Mouse (Mus musculus) heart, embryonic 11.5 days (tissue): ENCODE results near the gene Rnf5. TPM values are rescaled to one million over a fixed set of nuclear protein-coding genes. Genes with fewer than 3 reads are reported as not detected.

Source experiments
- ATAC-seq: fragments of 200-750 bp; cut with Nextera tagmentation; replicated peaks from 2 replicates; pipeline ENCODE4 v1.8.0; 2017; ENCODE audit warnings: moderate library complexity; ENCODE audit not compliant: insufficient number of reproducible peaks, low FRiP score, low TSS enrichment
- H3K27ac ChIP-seq: fragments of 300-500 bp; sonication (generic); 2 replicates; pipeline ENCODE4 v1.5.1; 2014; ENCODE audit warnings: mild to moderate bottlenecking, low read depth, low read length
- H3K27me3 ChIP-seq: fragments of 300-500 bp; sonication (generic); 2 replicates; pipeline ENCODE4 v1.6.1; 2014; ENCODE audit warnings: mild to moderate bottlenecking, low read length, mixed read lengths; ENCODE audit not compliant: control insufficient read depth, insufficient read depth
- H3K36me3 ChIP-seq: fragments of 300-500 bp; sonication (generic); 2 replicates; pipeline ENCODE4 v1.6.1; 2014; ENCODE audit warnings: mild to moderate bottlenecking, low read length, moderate library complexity, mixed read lengths; ENCODE audit not compliant: control insufficient read depth, insufficient read depth
- H3K4me1 ChIP-seq: fragments of 300-500 bp; sonication (generic); 2 replicates; pipeline ENCODE4 v1.6.1; 2014; ENCODE audit warnings: low read length; ENCODE audit not compliant: control insufficient read depth, insufficient read depth
- H3K4me2 ChIP-seq: fragments of 300-500 bp; sonication (generic); 2 replicates; pipeline ENCODE4 v1.6.1; 2014; ENCODE audit warnings: mild to moderate bottlenecking, moderate library complexity
- H3K4me3 ChIP-seq: fragments of 300-500 bp; sonication (generic); 2 replicates; pipeline ENCODE4 v1.5.1; 2014; ENCODE audit warnings: low read depth, low read length
- H3K9ac ChIP-seq: fragments of 300-500 bp; sonication (generic); 2 replicates; pipeline ENCODE4 v1.6.1; 2014; ENCODE audit warnings: mild to moderate bottlenecking, low read depth, low read length, moderate library complexity
- H3K9me3 ChIP-seq: fragments of 300-500 bp; sonication (generic); replicated peaks from 2 replicates; pipeline ENCODE4 v1.6.1; 2016; ENCODE audit warnings: low read length; ENCODE audit not compliant: control insufficient read depth
- WGBS: fragments of 180-500 bp; shearing (Covaris S2); extraction: QIAGEN DNeasy Blood & Tissue Kit; methylation state at CpG from one replicate; pipeline ENCODE4 v1.1.7; 2014; ENCODE audit not compliant: insufficient replicate concordance; 5-methylcytosine and 5-hydroxymethylcytosine counted together
- polyA plus RNA-seq: library from polyadenylated mRNA; unstranded; fragments of >200 nt; fragmentation: Nextera tagmentation; extraction: Ambion mirVana; gene quantifications from 2 replicates; pipeline ENCODE4 v1.2.1, GENCODE M21; 2014

Rnf5 gene
- polyA plus RNA-seq, result 94.7 and 115 TPM in 2 replicates

- Histone ChIP-seq H3K4me1 (peaks cover 34% of the 10 kb centered on the region), H3K9ac (peak within 1 kb of the TSS; percentile 86), H3K4me3 (peak within 1 kb of the TSS; percentile 99), H3K4me2 (peak within 1 kb of the TSS; percentile 99), H3K9me3 (no peaks in the 10 kb centered on the region), H3K27me3 (no peaks in the 10 kb centered on the region), H3K27ac (peak within 1 kb of the TSS; percentile 91), H3K36me3 (peaks cover 6% of the 10 kb centered on the region)
- under 1% methylated on average over 29 of the region's 30 CpGs for WGBS
- ATAC-seq, result peak; percentile 90
Observed at GRCm38 (mm10) chr17:34603375-34604060, at the start of gene Rnf5. Gene Rnf5, minus strand, starts transcription at chr17:34603690.

- H3K9me3 ChIP-seq, result no peaks in the 10 kb centered on the region
- no peak overlapping the region for H3K9ac ChIP-seq
- no peak overlapping the region for H3K4me3 ChIP-seq
- ATAC-seq, result no peak
- H3K27ac ChIP-seq, result no peak overlapping the region
- 87% methylated on average over 8 of the region's 8 CpGs for WGBS
- peaks cover 15% of the 10 kb centered on the region for H3K36me3 ChIP-seq
- H3K27me3 ChIP-seq, result no peaks in the 10 kb centered on the region; the same call in none of the 2 replicates
- peaks cover 15% of the 10 kb centered on the region for H3K4me1 ChIP-seq
- H3K4me2 ChIP-seq, result no peak overlapping the region
Observed at GRCm38 (mm10) chr17:34652985-34653384, 49.5 kb upstream of the Rnf5 start.

- ATAC-seq, result no peak
- H3K27ac ChIP-seq, result no peak overlapping the region
- no peaks in the 10 kb centered on the region for H3K9me3 ChIP-seq
- no peaks in the 10 kb centered on the region; the same call in none of the 2 replicates for H3K27me3 ChIP-seq
- H3K9ac ChIP-seq, result no peak overlapping the region
- H3K4me1 ChIP-seq, result peaks cover 19% of the 10 kb centered on the region
- H3K36me3 ChIP-seq, result peaks cover 15% of the 10 kb centered on the region
- no peak overlapping the region for H3K4me3 ChIP-seq
- H3K4me2 ChIP-seq, result no peak overlapping the region
- 92% methylated on average over 10 of the region's 10 CpGs for WGBS
Observed at GRCm38 (mm10) chr17:34652546-34652945, 49.1 kb upstream of the Rnf5 start.

GRCm38 (mm10) chr17:34651507-34652221 is 48.2 kb upstream of the Rnf5 start:
- Histone ChIP-seq H3K36me3 (peaks cover 15% of the 10 kb centered on the region), H3K9me3 (no peaks in the 10 kb centered on the region), H3K27ac (no peak overlapping the region), H3K4me3 (no peak overlapping the region), H3K9ac (no peak overlapping the region), H3K27me3 (no peaks in the 10 kb centered on the region; the same call in 1 of the 2 replicates), H3K4me1 (peaks cover 20% of the 10 kb centered on the region), H3K4me2 (no peak overlapping the region)
- no peak for ATAC-seq
- 55% methylated on average over 19 of the region's 19 CpGs for WGBS

DNA sequence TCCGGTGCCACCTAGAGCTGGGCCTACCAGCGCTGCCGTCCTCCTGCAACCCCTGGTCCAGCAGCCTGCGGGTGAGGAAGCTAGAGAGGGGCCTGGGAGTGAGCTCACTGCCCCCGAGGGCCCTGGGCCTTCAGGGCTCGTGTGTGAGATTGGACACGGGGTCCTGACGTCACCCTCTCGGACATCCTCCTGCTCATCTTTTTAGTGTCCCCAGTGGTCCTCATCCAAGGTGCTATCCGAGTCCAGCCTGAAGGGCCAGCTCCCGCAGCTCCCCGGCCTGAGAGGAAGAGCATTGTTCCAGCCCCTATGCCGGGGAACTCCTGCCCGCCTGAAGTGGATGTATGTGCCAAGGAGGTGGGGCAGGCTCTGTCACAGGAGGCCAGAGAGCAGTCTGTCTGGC is 47.3 kb upstream of the Rnf5 start:
- H3K9me3 ChIP-seq, result no peaks in the 10 kb centered on the region
- peaks cover 15% of the 10 kb centered on the region for H3K36me3 ChIP-seq
- no peak overlapping the region for H3K4me3 ChIP-seq
- no peaks in the 10 kb centered on the region; the same call in 1 of the 2 replicates for H3K27me3 ChIP-seq
- H3K4me2 ChIP-seq, result no peak overlapping the region
- 88% methylated on average over 14 of the region's 14 CpGs for WGBS
- ATAC-seq, result no peak
- H3K9ac ChIP-seq, result no peak overlapping the region
- H3K4me1 ChIP-seq, result peaks cover 16% of the 10 kb centered on the region
- no peak overlapping the region for H3K27ac ChIP-seq

DNA sequence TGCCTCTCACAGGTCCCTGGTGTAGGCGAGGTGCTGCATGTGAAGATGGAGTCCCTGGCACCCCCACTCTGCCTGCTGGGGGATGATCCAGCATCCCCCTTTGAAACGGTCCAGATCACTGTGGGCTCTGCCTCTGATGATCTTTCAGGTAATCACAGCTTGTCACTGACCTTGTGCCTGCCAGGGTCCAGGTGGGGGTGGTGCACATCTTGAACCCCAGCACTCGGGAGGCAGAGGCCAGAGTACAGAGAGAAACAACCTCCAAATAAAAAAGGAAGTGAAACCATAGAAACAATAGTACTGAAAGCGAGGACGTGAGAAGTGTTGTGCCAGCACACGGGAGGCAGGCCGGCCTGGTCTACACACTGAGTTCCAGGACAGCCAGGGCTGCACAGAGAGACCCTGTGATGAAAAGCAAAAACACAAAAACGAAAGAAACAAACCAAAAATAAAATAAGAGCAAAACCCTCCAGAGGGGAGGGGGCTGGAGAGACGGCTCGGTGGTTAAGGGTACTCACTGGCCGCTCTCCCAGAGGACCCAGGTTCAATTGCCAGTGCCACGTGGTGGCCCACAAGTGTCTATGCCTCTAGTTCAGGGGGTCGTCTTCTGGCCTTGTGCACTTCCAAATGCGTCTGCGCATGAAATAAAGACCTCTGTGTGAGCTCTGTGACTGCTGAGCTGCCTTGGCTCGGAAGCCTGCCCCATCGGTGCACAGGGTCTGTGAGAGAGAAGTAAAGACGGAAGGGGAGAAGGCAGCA is 45.8 kb upstream of the Rnf5 start:
- WGBS, result 88% methylated on average over 18 of the region's 18 CpGs
- Histone ChIP-seq H3K36me3 (peaks cover 15% of the 10 kb centered on the region), H3K4me3 (no peak overlapping the region), H3K27me3 (no peaks in the 10 kb centered on the region), H3K9ac (no peak overlapping the region), H3K4me2 (no peak overlapping the region), H3K9me3 (no peaks in the 10 kb centered on the region), H3K4me1 (peaks cover 15% of the 10 kb centered on the region), H3K27ac (no peak overlapping the region)
- no peak for ATAC-seq

DNA sequence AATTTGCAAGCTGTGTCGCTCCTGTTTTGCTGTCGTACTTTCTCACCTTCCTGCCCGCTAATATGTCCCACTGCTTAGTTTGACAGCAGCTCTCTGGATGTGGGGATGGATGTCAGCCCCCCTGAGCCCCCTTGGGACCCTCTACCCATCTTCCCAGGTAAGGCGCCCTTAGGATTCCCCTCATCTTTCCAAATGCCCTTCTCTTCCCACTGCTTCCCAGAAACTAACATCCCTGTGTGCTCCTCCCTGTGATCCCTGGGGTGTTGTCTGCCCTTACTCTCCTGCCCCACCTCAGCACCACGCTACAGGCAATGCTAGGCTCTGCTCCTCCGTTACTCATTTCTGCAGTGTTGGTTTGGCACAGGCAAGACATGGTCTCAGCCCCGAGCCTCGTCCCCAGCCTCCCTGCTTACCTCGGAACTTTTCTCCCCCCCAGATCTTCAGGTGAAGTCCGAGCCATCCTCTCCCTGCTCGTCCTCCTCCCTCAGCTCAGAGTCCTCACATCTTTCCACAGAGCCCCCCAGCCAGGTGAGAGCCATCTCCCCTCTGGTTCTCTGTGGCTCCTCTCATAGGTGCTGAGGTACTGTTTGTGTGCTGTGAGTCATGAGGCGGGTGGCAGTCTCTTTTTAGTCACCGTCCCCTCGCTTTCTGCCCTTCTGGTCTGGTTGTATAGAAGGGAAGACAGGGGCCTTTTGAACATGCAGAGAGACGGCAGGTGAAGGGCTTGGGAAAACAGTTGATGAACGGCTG is 44.8 kb upstream of the Rnf5 start:
- WGBS, result 83% methylated on average over 16 of the region's 16 CpGs
- peak overlapping the region; percentile 93; the same call in 1 of the 2 replicates for H3K4me3 ChIP-seq

More for the DNA sequence above, 44.8 kb upstream of the Rnf5 start:
- Histone ChIP-seq H3K9ac (peak overlapping the region; percentile 84), H3K4me2 (peak overlapping the region; percentile 88), H3K4me1 (peaks cover 15% of the 10 kb centered on the region), H3K9me3 (no peaks in the 10 kb centered on the region), H3K27me3 (no peaks in the 10 kb centered on the region), H3K36me3 (peaks cover 15% of the 10 kb centered on the region), H3K27ac (no peak overlapping the region)
- no peak for ATAC-seq
